Mouse (Mus musculus) CH12.LX (cell line): ENCODE measurements around the gene Arvcf. TPM values are rescaled to one million over a fixed set of nuclear protein-coding genes. Genes with fewer than 3 reads are reported as not detected.

Source experiments
- DNase-seq: peaks from one replicate; pipeline ENCODE4 v3.0.0-alpha.2; 2013; ENCODE audit errors: extremely low read depth
- H3K27ac ChIP-seq: 2 replicates; pipeline ENCODE4 v1.5.1; 2012; ENCODE audit warnings: low read depth, mild to moderate bottlenecking, control low read depth, moderate library complexity; ENCODE audit not compliant: insufficient read depth
- H3K27me3 ChIP-seq: replicated peaks from 2 replicates; pipeline ENCODE3; 2012; ENCODE audit warnings: inconsistent platforms
- H3K36me3 ChIP-seq, 2 experiments: replicated peaks in 1 of 2; 2 replicates each; pipeline versions ENCODE3 to v1.6.1; 2012; ENCODE audit warnings: inconsistent platforms in 1 of 2, low read length in 1 of 2, mild to moderate bottlenecking in 1 of 2, mixed read lengths in 1 of 2, moderate library complexity in 1 of 2; ENCODE audit not compliant: control insufficient read depth in 1 of 2, insufficient read depth in 1 of 2
- H3K4me1 ChIP-seq, 2 experiments: 2 replicates each; pipeline ENCODE4 v1.6.1; 2012; ENCODE audit warnings: inconsistent platforms in 1 of 2, moderate library complexity in 1 of 2; ENCODE audit not compliant: insufficient read depth in 2 of 2, control insufficient read depth in 1 of 2
- H3K4me2 ChIP-seq: 2 replicates; pipeline ENCODE4 v1.6.1; 2012; ENCODE audit warnings: low read depth, mild to moderate bottlenecking, control low read depth; ENCODE audit not compliant: poor library complexity, insufficient read depth, severe bottlenecking
- H3K4me3 ChIP-seq, 3 experiments: fragments of 150-350 bp in 1 of 3; sonication (generic) in 1 of 3; replicated peaks in 1 of 3; 2 replicates each; pipeline versions ENCODE3 to v1.5.1; 2011 to 2012; ENCODE audit warnings: low read depth in 2 of 3, low read length in 2 of 3, mild to moderate bottlenecking in 2 of 3, moderate library complexity in 2 of 3, control low read depth in 1 of 3, improper control_type of control experiment in 1 of 3, inconsistent platforms in 1 of 3, mixed read lengths in 1 of 3; ENCODE audit not compliant: poor library complexity in 1 of 3
- H3K79me2 ChIP-seq: replicated peaks from 2 replicates; pipeline ENCODE4 v1.6.1; 2012; ENCODE audit warnings: mild to moderate bottlenecking, moderate library complexity; ENCODE audit not compliant: control insufficient read depth, poor library complexity, insufficient read depth, severe bottlenecking; ENCODE audit errors: extremely low read depth
- H3K9ac ChIP-seq: 2 replicates; pipeline ENCODE4 v1.6.1; 2012; ENCODE audit warnings: low read depth, mild to moderate bottlenecking, control low read depth, moderate library complexity; ENCODE audit not compliant: insufficient read depth
- H3K9me3 ChIP-seq: replicated peaks from 2 replicates; pipeline ENCODE3; 2012; ENCODE audit warnings: low read length, inconsistent platforms, mixed read lengths
- CHD1 ChIP-seq: IDR thresholded peaks from 2 replicates; pipeline ENCODE4 v1.6.1; 2012; ENCODE audit warnings: low read depth, low read length, improper control_type of control experiment, inconsistent platforms
- E2F4 ChIP-seq: IDR thresholded peaks from 2 replicates; pipeline ENCODE4 v1.6.1; 2011; ENCODE audit warnings: low read depth, low read length, improper control_type of control experiment; ENCODE audit not compliant: insufficient replicate concordance
- EP300 ChIP-seq: IDR thresholded peaks from 2 replicates; pipeline ENCODE4 v1.6.1; 2011; ENCODE audit warnings: low read length, improper control_type of control experiment
- ETS1 ChIP-seq: conservative IDR thresholded peaks from 2 replicates; pipeline ENCODE4 v1.6.1; 2012; ENCODE audit warnings: low read depth, mild to moderate bottlenecking, inconsistent platforms, low read length, improper control_type of control experiment, moderate library complexity
- IRF4 ChIP-seq: IDR thresholded peaks from 2 replicates; pipeline ENCODE4 v1.6.1; 2014; ENCODE audit warnings: low read depth, mild to moderate bottlenecking, inconsistent platforms, low read length, improper control_type of control experiment
- JUN ChIP-seq: IDR thresholded peaks from 2 replicates; pipeline ENCODE4 v1.6.1; 2011; ENCODE audit warnings: low read depth, mild to moderate bottlenecking, low read length, improper control_type of control experiment, moderate library complexity; ENCODE audit not compliant: insufficient read depth
- KAT2A ChIP-seq: IDR thresholded peaks from 2 replicates; pipeline ENCODE4 v1.6.1; 2012; ENCODE audit warnings: low read length, improper control_type of control experiment, inconsistent platforms; ENCODE audit not compliant: insufficient replicate concordance
- MAFK ChIP-seq: IDR thresholded peaks from 2 replicates; pipeline ENCODE4 v1.6.1; 2011; ENCODE audit warnings: low read length, improper control_type of control experiment; ENCODE audit not compliant: insufficient replicate concordance
- MAX ChIP-seq: IDR thresholded peaks from 2 replicates; pipeline ENCODE4 v1.6.1; 2011; ENCODE audit warnings: low read length, improper control_type of control experiment
- MAZ ChIP-seq: IDR thresholded peaks from 2 replicates; pipeline ENCODE4 v1.6.1; 2012; ENCODE audit warnings: low read depth, mild to moderate bottlenecking, inconsistent platforms, low read length, improper control_type of control experiment, moderate library complexity
- MEF2A ChIP-seq: IDR thresholded peaks from 2 replicates; pipeline ENCODE4 v1.6.1; 2014; ENCODE audit warnings: low read depth, mild to moderate bottlenecking, inconsistent platforms, low read length, improper control_type of control experiment, borderline replicate concordance
- MXI1 ChIP-seq: IDR thresholded peaks from 2 replicates; pipeline ENCODE4 v1.6.1; 2011; ENCODE audit warnings: mild to moderate bottlenecking, low read depth, low read length, improper control_type of control experiment
- MYC ChIP-seq: IDR thresholded peaks from 2 replicates; pipeline ENCODE4 v1.6.1; 2011; ENCODE audit warnings: low read depth, mild to moderate bottlenecking, improper control_type of control experiment, low read length
- NELFE ChIP-seq: IDR thresholded peaks from 2 replicates; pipeline ENCODE4 v1.6.1; 2011; ENCODE audit warnings: low read depth, low read length, improper control_type of control experiment
- NRF1 ChIP-seq: IDR thresholded peaks from 2 replicates; pipeline ENCODE4 v1.6.1; 2014; ENCODE audit warnings: low read depth, mild to moderate bottlenecking, inconsistent platforms, low read length, improper control_type of control experiment, moderate library complexity
- PAX5 ChIP-seq: IDR thresholded peaks from 2 replicates; pipeline ENCODE4 v1.6.1; 2012; ENCODE audit warnings: low read length, inconsistent platforms, mixed read lengths
- RAD21 ChIP-seq: IDR thresholded peaks from 2 replicates; pipeline ENCODE4 v1.6.1; 2011; ENCODE audit warnings: low read depth, mild to moderate bottlenecking, low read length, improper control_type of control experiment, moderate library complexity
- SIN3A ChIP-seq: IDR thresholded peaks from 2 replicates; pipeline ENCODE4 v1.6.1; 2012; ENCODE audit warnings: low read length, improper control_type of control experiment, inconsistent platforms
- SMC3 ChIP-seq: IDR thresholded peaks from 2 replicates; pipeline ENCODE4 v1.6.1; 2011; ENCODE audit warnings: low read depth, low read length, improper control_type of control experiment
- TBP ChIP-seq: conservative IDR thresholded peaks from 2 replicates; pipeline ENCODE4 v1.6.1; 2011; ENCODE audit warnings: low read depth, low read length, improper control_type of control experiment
- TCF12 ChIP-seq: IDR thresholded peaks from 2 replicates; pipeline ENCODE4 v1.6.1; 2014; ENCODE audit warnings: low read depth, mild to moderate bottlenecking, inconsistent platforms, low read length, improper control_type of control experiment
- USF1 ChIP-seq: IDR thresholded peaks from 2 replicates; pipeline ENCODE4 v1.6.1; 2014; ENCODE audit warnings: low read depth, mild to moderate bottlenecking, inconsistent platforms, low read length, improper control_type of control experiment
- ZKSCAN1 ChIP-seq: IDR thresholded peaks from 2 replicates; pipeline ENCODE4 v1.6.1; 2012; ENCODE audit warnings: low read depth, inconsistent platforms, low read length, improper control_type of control experiment, borderline replicate concordance
- ZMIZ1 ChIP-seq: IDR thresholded peaks from 2 replicates; pipeline ENCODE4 v1.6.1; 2012; ENCODE audit warnings: low read depth, mild to moderate bottlenecking, inconsistent platforms, low read length, improper control_type of control experiment
- ZNF384 ChIP-seq: IDR thresholded peaks from 2 replicates; pipeline ENCODE4 v1.6.1; 2012; ENCODE audit warnings: low read depth, low read length, improper control_type of control experiment, inconsistent platforms
- dilution Hi-C: fragments of 300-500 bp; cut with MboI; formaldehyde crosslinking; loops from 2 replicates; pipeline ENCODE4 v1.14.3; 2020; ENCODE audit warnings: low sequenced_read_pairs; ENCODE audit not compliant: extremely low pct_unique_long_range_greater_than_20kb, extremely low pct_ligation_motif_present
- in situ Hi-C: fragments of 300-500 bp; cut with MboI; formaldehyde crosslinking; loops from 3 replicates; pipeline ENCODE4 v1.14.3; 2019; ENCODE audit warnings: low sequenced_read_pairs, low pct_ligation_motif_present, low pct_unique_long_range_greater_than_20kb, mixed read lengths
- polyA plus RNA-seq: library from polyadenylated mRNA; unstranded; fragments of >175 nt; gene quantifications from 2 replicates; pipeline ENCODE4 v1.2.1, GENCODE M21; 2012; ENCODE audit warnings: low read depth; ENCODE audit not compliant: insufficient read length
- total RNA-seq, 2 experiments: library from RNA; depleted of rRNA; stranded (reverse); fragments of 300-350 nt in 1 of 2; fragments of >200 nt in 1 of 2; gene quantifications; 2 replicates each; pipeline ENCODE4 v1.2.3; 2012 to 2014

The Arvcf gene
- total and polyA plus RNA-seq, 3 experiments: 1.1 to 7.5 (median 3.9) TPM

DNA sequence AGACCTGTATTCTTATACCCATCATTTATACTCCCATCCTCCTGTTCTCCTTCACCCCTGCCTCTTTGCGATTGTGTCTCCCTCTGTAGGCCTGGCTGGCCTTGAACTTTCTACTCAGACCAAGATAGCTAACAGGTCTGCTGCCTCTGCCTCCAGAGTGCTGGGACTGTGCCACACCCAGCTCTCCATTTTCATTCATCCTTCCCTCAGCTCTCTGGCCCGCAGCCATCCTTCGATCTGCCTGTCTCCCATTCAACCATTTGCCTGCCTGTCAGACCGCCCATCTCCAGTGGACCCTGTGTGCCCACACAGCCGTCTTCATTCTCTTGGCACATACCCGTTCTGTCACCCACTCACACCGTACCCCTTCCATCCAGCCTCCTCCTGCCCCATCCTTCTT, 36.2 kb downstream of the Arvcf start:
- dilution Hi-C loops: no loop called here
- H3K4me2 ChIP-seq: no peak overlapping the region
- H3K36me3 ChIP-seq: no peaks in the 10 kb centered on the region
- no peak for TF ChIP-seq NRF1
- TF ChIP-seq ETS1: no peak
- TF ChIP-seq RAD21: no peak
- TF ChIP-seq IRF4: no peak
- TF ChIP-seq PAX5: no peak
- no peak for TF ChIP-seq USF1
- TF ChIP-seq NELFE: no peak
- no peak for TF ChIP-seq ZKSCAN1
- TF ChIP-seq MAZ: no peak
- TF ChIP-seq KAT2A: no peak
- no peak for TF ChIP-seq ZNF384
- TF ChIP-seq EP300: no peak
- no peak for TF ChIP-seq ZMIZ1
- no peak for TF ChIP-seq E2F4
- TF ChIP-seq TBP: no peak
- no peak for TF ChIP-seq MAFK
- no peak overlapping the region for H3K4me3 ChIP-seq
- H3K4me1 ChIP-seq: peaks cover 2 to 5% of the 10 kb centered on the region in 2 experiments; a peak in 1 of 4 replicates
- no peak for DNase-seq
- H3K79me2 ChIP-seq: no peaks in the 10 kb centered on the region
- in situ Hi-C loops: no loop called here
- H3K27me3 ChIP-seq: peaks cover 4% of the 10 kb centered on the region
- no peak overlapping the region for H3K9ac ChIP-seq
- H3K27ac ChIP-seq: no peak overlapping the region
- H3K9me3 ChIP-seq: no peaks in the 10 kb centered on the region

DNA sequence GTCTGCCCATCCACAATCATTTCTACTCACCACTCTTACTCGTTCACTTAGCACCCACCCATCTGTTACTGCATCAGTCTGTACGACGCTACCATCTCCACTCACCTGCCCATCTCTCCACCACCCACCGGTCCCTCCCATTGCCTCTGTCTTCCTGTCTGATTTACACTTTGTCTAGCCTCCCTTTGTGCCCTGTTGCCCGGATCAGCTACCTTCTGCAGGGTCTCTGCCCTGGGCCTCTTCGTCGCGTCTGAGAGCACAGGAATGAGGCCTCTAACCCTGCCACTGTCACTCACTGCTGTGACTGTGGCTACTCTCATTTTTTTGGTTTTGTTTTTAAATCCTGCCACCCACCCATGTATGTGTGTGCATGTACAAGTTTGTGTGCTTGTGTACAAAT, 36.7 kb downstream of the Arvcf start:
- in situ Hi-C loops: loop anchor here (5.0 kb wide), 1 partner anchor 32 kb away; no protein-coding TSS in a partner anchor
- no peaks in the 10 kb centered on the region for H3K9me3 ChIP-seq
- TF ChIP-seq TBP (no peak), JUN (no peak), MXI1 (no peak), MAX (no peak), MYC (no peak), KAT2A (no peak), PAX5 (no peak), ZMIZ1 (no peak), SIN3A (no peak), USF1 (no peak), TCF12 (no peak), SMC3 (no peak), NRF1 (no peak), MAZ (no peak), EP300 (no peak), MEF2A (no peak), CHD1 (no peak)
- DNase-seq: no peak
- H3K9ac ChIP-seq: no peak overlapping the region
- H3K4me1 ChIP-seq: peaks cover 2 to 5% of the 10 kb centered on the region in 2 experiments; a peak in 1 of 4 replicates
- H3K36me3 ChIP-seq: no peaks in the 10 kb centered on the region
- peaks cover 4% of the 10 kb centered on the region for H3K27me3 ChIP-seq
- H3K79me2 ChIP-seq: no peaks in the 10 kb centered on the region
- no peak overlapping the region for H3K27ac ChIP-seq
- dilution Hi-C loops: no loop called here
- H3K4me3 ChIP-seq: no peak overlapping the region
- no peak overlapping the region for H3K4me2 ChIP-seq
